Mouse (Mus musculus): ENCODE results near the gene Hist2h2aa2.
A peak's percentile ranks its signal among the peaks of the same experiment; 100 is the strongest.

DNA sequence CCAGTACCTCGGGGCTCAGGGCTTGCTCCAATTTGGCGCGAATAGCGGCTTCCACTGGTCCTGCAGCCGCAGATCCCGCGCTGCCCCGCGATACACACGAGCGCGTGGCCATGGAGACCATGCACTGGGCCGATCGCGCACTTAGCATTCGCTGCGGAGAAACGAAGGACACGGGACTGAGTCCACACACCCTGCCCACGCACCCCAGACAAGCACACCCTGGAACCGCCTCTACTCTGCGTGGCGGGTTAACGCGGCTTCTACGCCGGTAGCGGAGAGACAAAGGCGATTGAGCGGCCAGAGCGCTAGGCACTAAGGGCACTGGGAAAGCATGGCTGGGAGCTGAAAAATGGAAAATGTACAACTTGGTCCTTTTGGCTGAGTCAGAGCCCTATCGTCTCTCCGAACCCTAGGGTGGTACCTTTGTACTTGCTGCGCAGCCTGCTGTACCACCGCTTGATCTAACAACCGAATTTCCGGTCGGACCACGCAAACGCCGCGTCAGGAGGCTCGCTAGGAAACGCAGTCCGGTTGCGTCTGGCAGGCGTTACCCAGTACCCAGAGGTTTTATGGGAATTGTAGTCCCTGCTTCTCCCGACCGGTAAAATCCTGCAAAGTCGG lies 42.8 kb downstream of the Hist2h2aa2 start:
- TF ChIP-seq FLI1 (IDR thresholded peaks at IDR 0.05; ENCODE audit: low read length), result 0 out of 2 replicates have a peak, but pooled peaks have one; percentile 28
- no peak for TF ChIP-seq GATA1 (IDR thresholded peaks at IDR 0.05; ENCODE audit: borderline replicate concordance, low read length)
